ENCODE assay signal across 14 mouse cellular contexts in genomic region chr10:74919277-74919676, GRCm38 (mm10).
"Had no signal": no experiment of that assay in that cellular context is flagged by ENCODE, and none has a peak within 500 bp of the region (broad histone marks: within the 10 kb centered on the region; RNA-seq: fewer than 3 reads in every experiment).

No protein-coding gene starts in this region.

- DNase-seq: kidney, postnatal 10 days; kidney, postnatal 4 days; lung, embryonic 14.5 days; lung, postnatal 10 days; thymus, postnatal 4 days had no signal

- H3K4me2 ChIP-seq: limb, embryonic 15.5 days; liver, embryonic 12.5 days; lung, embryonic 14.5 days; midbrain, embryonic 12.5 days; neural tube, embryonic 15.5 days had no signal

- H3K36me3 ChIP-seq: limb, embryonic 15.5 days; liver, embryonic 12.5 days; midbrain, embryonic 12.5 days; neural tube, embryonic 15.5 days had no signal

- H3K9ac ChIP-seq: limb, embryonic 15.5 days; liver, embryonic 12.5 days; lung, embryonic 14.5 days; midbrain, embryonic 12.5 days; neural tube, embryonic 15.5 days had no signal

- H3K4me1 ChIP-seq: liver, embryonic 12.5 days had no signal

- H3K27ac ChIP-seq: left cerebral cortex, adult 2 months; limb, embryonic 15.5 days; liver, embryonic 12.5 days; macrophage; midbrain, embryonic 12.5 days; neural tube, embryonic 15.5 days; stomach, postnatal 0 days had no signal

- H3K9me3 ChIP-seq: limb, embryonic 15.5 days; liver, embryonic 12.5 days; megakaryocyte, embryonic 14.5 days; midbrain, embryonic 12.5 days; neural tube, embryonic 15.5 days had no signal

- H3K4me3 ChIP-seq: left cerebral cortex, adult 2 months; limb, embryonic 15.5 days; liver, embryonic 12.5 days; megakaryocyte, embryonic 14.5 days; midbrain, embryonic 12.5 days; myocyte; neural tube, embryonic 15.5 days had no signal

- H3K27me3 ChIP-seq: limb, embryonic 15.5 days; liver, embryonic 12.5 days; midbrain, embryonic 12.5 days had no signal
